Mouse (Mus musculus) thymus, adult 2 months (tissue): Measurements from ENCODE around the gene Dcaf11.

ENCODE experiments used
- CTCF ChIP-seq: fragments of 200-500 bp; IDR thresholded peaks from 2 replicates; pipeline ENCODE4 v1.5.1; 2012; ENCODE audit warnings: mild to moderate bottlenecking, control low read depth, low read length, moderate library complexity, borderline replicate concordance; ENCODE audit not compliant: control insufficient read depth, poor library complexity, insufficient read depth; ENCODE audit errors: extremely low read depth
- POLR2A ChIP-seq: fragments of 200-500 bp; IDR thresholded peaks from 2 replicates; pipeline ENCODE4 v1.6.1; 2012; ENCODE audit warnings: mild to moderate bottlenecking, low read length, control low read depth, moderate library complexity; ENCODE audit not compliant: control insufficient read depth, poor library complexity, insufficient read depth; ENCODE audit errors: extremely low read depth

GRCm38 (mm10) chr14:55571760-55572159 is 12.0 kb downstream of the Dcaf11 start:
- TF ChIP-seq CTCF (no peak), POLR2A (no peak)
